Mouse (Mus musculus) midbrain, embryonic 14.5 days (tissue): ENCODE data around the gene Lrrc46. TPM values are rescaled to one million over a fixed set of nuclear protein-coding genes. Genes with fewer than 3 reads are reported as not detected.

ENCODE experiments used
- ATAC-seq: fragments of 200-750 bp; cut with Nextera tagmentation; 2 replicates; pipeline ENCODE4 v1.8.0; 2017; ENCODE audit warnings: moderate number of reproducible peaks, moderate library complexity; ENCODE audit not compliant: low FRiP score, low TSS enrichment
- DNase-seq: peaks from one replicate; pipeline ENCODE4 v3.0.0-alpha.2; 2015
- H3K27ac ChIP-seq: fragments of 300-500 bp; sonication (generic); replicated peaks from 2 replicates; pipeline ENCODE4 v1.5.1; 2014; ENCODE audit warnings: mild to moderate bottlenecking, low read depth, low read length, moderate library complexity
- H3K27me3 ChIP-seq: fragments of 300-500 bp; sonication (generic); 2 replicates; pipeline ENCODE4 v1.6.1; 2014; ENCODE audit warnings: low read length, control low read depth, mixed read lengths; ENCODE audit not compliant: control insufficient read depth, insufficient read depth
- H3K36me3 ChIP-seq: fragments of 300-500 bp; sonication (generic); 2 replicates; pipeline ENCODE4 v1.6.1; 2014; ENCODE audit warnings: low read length, control low read depth; ENCODE audit not compliant: control insufficient read depth, insufficient read depth
- H3K4me1 ChIP-seq: fragments of 300-500 bp; sonication (generic); 2 replicates; pipeline ENCODE4 v1.6.1; 2014; ENCODE audit warnings: mild to moderate bottlenecking, antibody characterized with exemption, low read length, control low read depth; ENCODE audit not compliant: control insufficient read depth, insufficient read depth
- H3K4me2 ChIP-seq: fragments of 300-500 bp; sonication (generic); 2 replicates; pipeline ENCODE4 v1.6.1; 2014; ENCODE audit warnings: mild to moderate bottlenecking, low read length, moderate library complexity
- H3K4me3 ChIP-seq: fragments of 300-500 bp; sonication (generic); replicated peaks from 2 replicates; pipeline ENCODE4 v1.5.1; 2014; ENCODE audit warnings: low read depth, low read length
- H3K9ac ChIP-seq: fragments of 300-500 bp; sonication (generic); replicated peaks from 2 replicates; pipeline ENCODE4 v1.6.1; 2014; ENCODE audit warnings: mild to moderate bottlenecking, low read length, moderate library complexity
- H3K9me3 ChIP-seq: fragments of 300-500 bp; sonication (generic); 2 replicates; pipeline ENCODE4 v1.6.1; 2016; ENCODE audit warnings: low read length, control low read depth, mixed read lengths; ENCODE audit not compliant: control insufficient read depth
- WGBS: fragments of 180-500 bp; shearing (Covaris S2); extraction: QIAGEN DNeasy Blood & Tissue Kit; methylation state at CpG from one replicate; pipeline ENCODE4 v1.1.7; 2014; 5-methylcytosine and 5-hydroxymethylcytosine counted together
- polyA plus RNA-seq: library from polyadenylated mRNA; unstranded; fragments of >200 nt; fragmentation: Nextera tagmentation; extraction: Ambion mirVana; gene quantifications from 2 replicates; pipeline ENCODE4 v1.2.1, GENCODE M21; 2014

Lrrc46 gene
- polyA plus RNA-seq, 1 experiment from 2014 or later, result 3.0 TPM

- Histone ChIP-seq H3K4me1 (peaks cover 14% of the 10 kb centered on the region), H3K4me3 (no peak overlapping the region), H3K27me3 (no peaks in the 10 kb centered on the region), H3K4me2 (peak overlapping the region; percentile 94), H3K27ac (no peak overlapping the region), H3K9ac (no peak overlapping the region), H3K36me3 (peaks cover 50% of the 10 kb centered on the region), H3K9me3 (no peaks in the 10 kb centered on the region)
- DNase-seq (no peak), ATAC-seq (no peak)
- 34% methylated on average over 11 of the region's 11 CpGs for WGBS
Observed at GRCm38 (mm10) chr11:97052219-97052646, 11.0 kb upstream of the Lrrc46 start.

GRCm38 (mm10) chr11:97050944-97051586 lies 9.9 kb upstream of the Lrrc46 start:
- ATAC-seq, result no peak; the same call in 1 of the 2 replicates
- peak overlapping the region; percentile 52 for H3K27ac ChIP-seq

DNA sequence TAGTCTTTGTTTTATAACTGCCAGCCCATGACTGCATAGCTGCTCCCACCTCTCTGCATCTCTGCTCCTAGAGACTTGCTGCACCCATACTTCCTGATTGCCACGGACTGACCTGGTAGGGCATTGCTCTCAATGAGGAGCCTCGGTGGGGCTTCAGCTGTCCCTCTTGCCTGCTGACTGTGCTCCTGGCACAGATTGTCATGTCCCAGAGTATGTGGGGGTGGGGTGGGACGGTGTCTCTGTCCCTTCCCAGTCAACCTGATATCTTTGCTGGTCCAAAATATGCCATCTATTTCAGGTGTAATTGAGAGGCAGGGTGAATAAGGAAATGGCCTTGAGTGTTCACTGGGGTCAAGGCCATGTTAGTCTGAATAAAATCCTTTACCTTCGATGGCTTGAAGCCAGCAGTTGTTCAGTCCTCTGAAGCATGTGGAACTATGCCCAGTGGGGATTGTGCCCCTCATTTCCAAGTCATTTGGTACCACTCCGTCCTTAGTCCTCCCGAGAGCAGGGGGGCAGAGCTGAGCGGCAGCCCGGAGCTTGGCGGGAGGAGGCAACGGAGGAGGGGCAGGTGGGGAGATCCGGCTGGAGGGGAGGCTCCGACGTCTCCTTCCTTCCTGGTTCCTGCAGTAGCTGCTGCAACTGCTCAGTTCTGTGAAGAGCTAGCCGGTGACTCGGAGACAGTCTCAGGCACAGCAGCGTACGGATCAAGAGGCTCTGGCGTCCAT lies 9.2 kb upstream of the Lrrc46 start, which contains the start of gene Osbpl7:
Gene Osbpl7 (plus strand): TSS at position 413 of the 728 bp plus-strand sequence.
- H3K27me3 ChIP-seq, result no peaks in the 10 kb centered on the region
- H3K4me2 ChIP-seq, result peak within 1 kb of the TSS; percentile 94
- ATAC-seq (peak; percentile 82), DNase-seq (peak; percentile 87)
- H3K36me3 ChIP-seq, result peaks cover 39% of the 10 kb centered on the region
- no peaks in the 10 kb centered on the region for H3K9me3 ChIP-seq
- WGBS, result 8% methylated on average over 18 of the region's 18 CpGs
- peak within 1 kb of the TSS; percentile 78 for H3K9ac ChIP-seq
- peak within 1 kb of the TSS; percentile 64 for H3K4me3 ChIP-seq
- H3K27ac ChIP-seq, result peak within 1 kb of the TSS; percentile 52
- peaks cover 14% of the 10 kb centered on the region for H3K4me1 ChIP-seq

More at GRCm38 (mm10) chr11:97050944-97051586, 9.9 kb upstream of the Lrrc46 start:
- Histone ChIP-seq H3K27me3 (no peaks in the 10 kb centered on the region), H3K36me3 (peaks cover 46% of the 10 kb centered on the region), H3K4me2 (peak overlapping the region; percentile 94), H3K9me3 (no peaks in the 10 kb centered on the region), H3K4me1 (peaks cover 14% of the 10 kb centered on the region), H3K9ac (peak overlapping the region; percentile 78), H3K4me3 (peak overlapping the region; percentile 64)
- DNase-seq, result peak; percentile 37
- 16% methylated on average over 13 of the region's 13 CpGs for WGBS

DNA sequence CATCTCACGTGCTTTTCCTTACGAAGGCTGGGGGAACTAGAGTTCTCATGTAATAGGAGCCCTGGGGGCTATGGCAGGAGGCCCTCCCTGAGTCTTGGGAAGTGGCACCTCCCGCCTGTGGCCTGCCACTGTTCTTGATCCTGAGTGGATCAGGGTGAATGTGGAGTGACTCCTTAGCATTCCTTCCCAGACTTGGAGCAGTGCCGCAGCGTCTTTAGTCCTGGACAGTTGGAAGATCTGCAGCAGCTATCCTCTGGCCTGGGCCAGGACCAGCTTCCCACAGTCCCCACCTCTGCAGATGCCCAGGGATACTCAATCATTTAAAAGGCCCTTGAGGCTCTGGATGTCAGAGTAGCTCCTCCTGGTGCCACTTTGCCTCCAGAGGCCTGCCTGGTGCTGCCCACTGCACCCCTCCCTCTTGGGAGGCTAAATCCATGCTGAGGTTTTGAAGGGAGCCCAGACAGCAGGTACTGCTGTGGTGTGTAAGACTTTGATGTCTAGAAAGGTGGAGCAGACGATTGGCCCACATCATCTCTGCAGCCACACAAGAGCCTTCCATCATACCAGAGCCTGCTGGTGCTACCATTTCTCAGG lies 8.4 kb upstream of the Lrrc46 start:
- Histone ChIP-seq H3K9me3 (no peaks in the 10 kb centered on the region), H3K36me3 (peaks cover 35% of the 10 kb centered on the region), H3K4me2 (no peak overlapping the region), H3K27me3 (no peaks in the 10 kb centered on the region), H3K9ac (no peak overlapping the region), H3K4me1 (peaks cover 14% of the 10 kb centered on the region), H3K27ac (no peak overlapping the region), H3K4me3 (no peak overlapping the region)
- no peak for DNase-seq
- 79% methylated on average over 6 of the region's 6 CpGs for WGBS
- no peak for ATAC-seq

DNA sequence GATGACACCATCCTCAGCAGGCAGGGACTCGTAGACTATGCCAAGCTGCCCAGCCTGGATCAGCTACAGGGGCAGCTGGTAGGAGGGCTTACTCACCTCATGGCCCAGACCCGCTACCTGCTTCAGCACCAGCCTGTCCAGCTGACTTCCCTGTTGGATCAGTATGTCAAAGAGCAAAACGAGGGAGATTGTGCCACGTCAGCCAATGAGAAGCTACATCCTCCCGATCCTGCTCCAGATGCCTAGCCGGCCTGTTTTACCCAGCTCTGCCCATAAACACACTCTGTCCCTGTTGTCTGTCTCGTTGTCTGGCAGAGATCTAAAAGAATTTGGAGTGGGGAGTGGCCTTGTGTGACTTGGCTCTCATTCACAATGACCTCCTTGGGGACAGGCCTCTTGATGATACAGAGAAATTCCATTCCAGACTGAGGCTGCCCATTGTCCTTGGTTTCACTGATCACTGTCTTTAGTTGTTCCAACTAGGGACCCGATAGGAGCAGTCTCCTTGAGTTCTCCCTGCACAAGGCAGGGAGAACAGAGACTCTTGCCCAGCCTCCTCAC lies 7.0 kb upstream of the Lrrc46 start:
- DNase-seq (no peak), ATAC-seq (no peak)
- Histone ChIP-seq H3K9me3 (no peaks in the 10 kb centered on the region), H3K27me3 (no peaks in the 10 kb centered on the region), H3K4me1 (peaks cover 14% of the 10 kb centered on the region), H3K4me2 (no peak overlapping the region), H3K4me3 (no peak overlapping the region), H3K27ac (no peak overlapping the region), H3K36me3 (peaks cover 30% of the 10 kb centered on the region), H3K9ac (no peak overlapping the region)
- 88% methylated on average over 8 of the region's 8 CpGs for WGBS

- no peak overlapping the region for H3K27ac ChIP-seq
- DNase-seq (no peak), ATAC-seq (no peak)
- H3K9me3 ChIP-seq, result no peaks in the 10 kb centered on the region
- peaks cover 11% of the 10 kb centered on the region; the same call in 1 of the 2 replicates for H3K4me1 ChIP-seq
- peaks cover 26% of the 10 kb centered on the region for H3K36me3 ChIP-seq
- H3K27me3 ChIP-seq, result no peaks in the 10 kb centered on the region
- no peak overlapping the region for H3K9ac ChIP-seq
- H3K4me3 ChIP-seq, result no peak overlapping the region
- no peak overlapping the region for H3K4me2 ChIP-seq
- WGBS, result 84% methylated on average over 7 of the region's 7 CpGs
Observed at GRCm38 (mm10) chr11:97045861-97046260, 4.7 kb upstream of the Lrrc46 start.

- Histone ChIP-seq H3K4me2 (no peak overlapping the region), H3K9me3 (no peaks in the 10 kb centered on the region), H3K27me3 (no peaks in the 10 kb centered on the region), H3K4me3 (no peak overlapping the region), H3K9ac (no peak overlapping the region), H3K27ac (no peak overlapping the region), H3K36me3 (peaks cover 26% of the 10 kb centered on the region), H3K4me1 (peaks cover 13% of the 10 kb centered on the region; the same call in 1 of the 2 replicates)
- WGBS, result 97% methylated on average over 8 of the region's 8 CpGs
- DNase-seq (no peak), ATAC-seq (no peak)
Observed at GRCm38 (mm10) chr11:97044902-97045301, 3.7 kb upstream of the Lrrc46 start.

GRCm38 (mm10) chr11:97040301-97041021 lies 746 bp downstream of the Lrrc46 start:
- WGBS, result 50% methylated on average over 12 of the region's 12 CpGs
- Histone ChIP-seq H3K9me3 (no peaks in the 10 kb centered on the region), H3K27me3 (no peaks in the 10 kb centered on the region), H3K9ac (0 out of 2 replicates have a peak overlapping the region, but pooled peaks have one; percentile 45), H3K27ac (peak overlapping the region; percentile 52; the same call in 1 of the 2 replicates), H3K4me3 (peak overlapping the region; percentile 63), H3K4me2 (peak overlapping the region; percentile 78), H3K4me1 (peaks cover 13% of the 10 kb centered on the region; the same call in 1 of the 2 replicates), H3K36me3 (0 out of 2 replicates have a peak, but pooled peaks cover 6% of the 10 kb centered on the region)
- ATAC-seq (no peak), DNase-seq (no peak)
